Mouse (Mus musculus): ENCODE data around the gene Inafm2.

DNA sequence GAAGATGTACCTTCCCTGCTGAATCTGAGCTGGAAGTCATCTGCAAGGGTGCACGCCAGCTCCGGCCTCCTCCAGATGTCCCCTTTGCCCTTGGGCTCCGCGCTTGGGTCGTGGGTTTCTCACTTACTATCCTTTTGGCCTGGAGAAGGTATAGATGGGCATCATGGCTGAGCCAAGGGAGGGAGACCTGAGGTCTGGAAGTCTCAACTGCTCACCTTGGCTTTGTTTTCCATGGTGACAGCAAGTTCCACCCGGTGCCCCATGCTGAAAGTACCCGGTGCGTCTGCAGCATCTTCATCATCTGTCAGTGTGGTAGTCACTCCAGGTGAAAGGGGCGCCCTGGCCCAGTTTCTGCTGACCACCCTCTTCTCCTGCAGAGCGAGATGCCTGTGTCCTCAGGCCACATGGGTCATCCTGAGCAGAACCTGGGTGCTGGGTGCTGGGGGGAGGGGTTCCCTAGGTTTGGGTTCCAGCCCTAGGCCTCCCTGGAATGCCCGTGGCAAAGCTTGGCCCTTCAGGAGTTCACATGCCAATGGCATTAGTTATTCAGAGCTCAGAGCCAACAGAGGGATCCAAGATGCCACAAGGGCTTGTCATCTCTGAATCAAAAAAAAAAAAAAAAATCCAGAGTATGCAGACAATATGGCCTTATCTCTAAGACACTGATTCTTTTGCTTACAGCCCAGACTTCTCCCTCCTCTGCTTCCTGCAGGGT is 14.9 kb downstream of the Inafm2 start:
- TF ChIP-seq CTCF (IDR thresholded peaks at IDR 0.05; ENCODE audit: control insufficient read depth, insufficient read depth, insufficient read length) (no peak), MAX (IDR thresholded peaks at IDR 0.05) (peak; percentile 64), USF1 (IDR thresholded peaks at IDR 0.05; ENCODE audit: low read depth) (no peak), MYOD1 (IDR thresholded peaks at IDR 0.05; ENCODE audit: control insufficient read depth, insufficient read length, low read depth) (no peak), MYOG (IDR thresholded peaks at IDR 0.05; ENCODE audit: control insufficient read depth, extremely low read depth, insufficient read length) (no peak), FOSL1 (IDR thresholded peaks at IDR 0.05; ENCODE audit: insufficient read depth, low read length, poor library complexity, severe bottlenecking) (peak; percentile 67), CEBPB (IDR thresholded peaks at IDR 0.05; ENCODE audit: low read depth) (no peak)
